Mouse (Mus musculus): Measurements from ENCODE around the gene Nid1. TPM values are rescaled to one million over a fixed set of nuclear protein-coding genes. Genes with fewer than 3 reads are reported as not detected.

Gene Nid1
- polyA plus RNA-seq, 1 experiment from 2014 or later: 53.6 TPM

DNA sequence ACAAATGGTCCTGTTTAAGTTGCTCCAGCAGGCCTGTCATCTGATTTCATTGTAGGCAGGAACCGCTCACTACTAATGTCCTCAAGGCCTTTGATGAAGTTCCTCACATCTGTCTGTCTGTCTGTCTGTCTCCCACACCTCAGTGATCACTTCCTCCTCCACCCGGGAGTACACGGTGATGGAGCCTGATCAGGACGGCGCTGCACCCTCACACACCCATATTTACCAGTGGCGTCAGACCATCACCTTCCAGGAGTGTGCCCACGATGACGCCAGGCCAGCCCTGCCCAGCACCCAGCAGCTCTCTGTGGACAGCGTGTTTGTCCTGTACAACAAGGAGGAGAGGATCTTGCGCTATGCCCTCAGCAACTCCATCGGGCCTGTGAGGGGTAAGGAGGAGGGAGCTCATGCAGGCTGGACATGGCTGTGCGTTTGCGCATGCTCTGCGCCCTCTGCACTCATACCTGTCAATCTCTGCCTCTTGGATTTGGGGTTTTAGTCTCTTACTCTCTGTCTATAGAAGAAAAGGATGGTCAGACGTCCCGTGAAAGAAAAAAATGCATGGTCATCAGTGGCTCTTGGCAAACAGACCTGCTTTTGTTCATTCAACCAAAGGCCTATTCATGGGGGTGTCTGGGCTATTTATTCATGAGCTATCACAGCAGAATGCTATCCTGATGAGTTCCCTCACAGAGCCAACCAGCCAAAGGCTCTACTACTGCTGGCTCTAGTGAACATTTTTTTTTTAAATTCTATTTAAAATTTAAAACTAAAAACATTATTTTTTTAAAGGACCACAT lies 44.7 kb downstream of the Nid1 start:
- Histone ChIP-seq H3K36me3 (no peaks in the 10 kb centered on the region), H3K9me3 (no peaks in the 10 kb centered on the region), H3K4me1 (replicated peaks) (peaks cover 10% of the 10 kb centered on the region), H3K4me2 (no peak overlapping the region), H3K27ac (peak overlapping the region; percentile 35; the same call in 1 of the 2 replicates), H3K27me3 (no peaks in the 10 kb centered on the region), H3K9ac (no peak overlapping the region), H3K4me3 (no peak overlapping the region)
- peak; percentile 67 for ATAC-seq (ENCODE audit: low FRiP score)
- 59% methylated on average over 16 of the region's 16 CpGs for WGBS

DNA sequence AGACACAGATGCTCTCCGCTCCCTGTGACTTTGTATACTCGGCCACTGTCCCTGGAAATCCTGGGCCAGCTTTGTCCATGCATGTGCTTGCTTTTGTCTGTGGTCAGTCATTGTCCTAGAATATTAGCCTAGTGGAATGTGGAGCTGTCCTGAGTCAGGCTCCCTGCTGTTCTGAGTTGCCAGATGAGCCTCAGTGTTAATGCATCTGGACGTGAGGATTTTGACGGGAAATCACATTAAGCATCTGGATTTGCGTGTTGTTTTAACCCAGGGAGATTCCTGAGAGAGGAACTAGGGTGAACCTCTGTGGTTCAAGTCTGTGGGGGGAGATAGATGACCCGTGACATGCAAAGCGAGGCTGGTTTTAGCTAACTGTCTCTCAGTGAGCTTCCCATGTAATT lies 47.0 kb downstream of the Nid1 start:
- H3K9ac ChIP-seq: no peak overlapping the region
- H3K27me3 ChIP-seq: no peaks in the 10 kb centered on the region
- ATAC-seq (ENCODE audit: low FRiP score): no peak
- WGBS: 26% methylated on average over 7 of the region's 7 CpGs
- H3K36me3 ChIP-seq: no peaks in the 10 kb centered on the region
- H3K4me2 ChIP-seq: no peak overlapping the region
- peaks cover 10% of the 10 kb centered on the region for H3K4me1 ChIP-seq (replicated peaks)
- no peak overlapping the region for H3K4me3 ChIP-seq
- H3K9me3 ChIP-seq: no peaks in the 10 kb centered on the region
- no peak overlapping the region for H3K27ac ChIP-seq

DNA sequence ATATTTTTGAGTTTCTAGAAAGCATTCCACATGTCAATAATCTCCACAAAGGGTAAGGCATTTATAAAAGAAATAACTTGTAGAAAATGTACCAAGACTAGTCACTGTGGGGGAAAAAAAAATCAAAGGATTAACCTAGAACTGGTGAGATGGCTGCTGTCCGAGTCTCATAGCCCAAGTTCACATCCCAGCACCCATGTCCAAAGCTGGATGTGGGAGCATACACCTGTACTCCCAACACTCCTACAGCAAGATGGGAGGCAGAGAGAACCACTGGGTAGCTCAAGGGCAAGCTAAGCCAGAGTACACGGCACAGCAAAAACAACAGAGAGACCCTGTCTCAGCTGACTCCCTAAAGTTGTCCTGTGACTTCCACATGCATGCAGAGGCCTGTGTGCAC lies 47.5 kb downstream of the Nid1 start:
- H3K4me2 ChIP-seq: no peak overlapping the region
- H3K9me3 ChIP-seq: no peaks in the 10 kb centered on the region
- H3K4me3 ChIP-seq: no peak overlapping the region
- no peak overlapping the region for H3K9ac ChIP-seq
- 74% methylated on average over 2 of the region's 2 CpGs for WGBS
- no peak for ATAC-seq (ENCODE audit: low FRiP score)
- no peak overlapping the region for H3K27ac ChIP-seq
- H3K4me1 ChIP-seq (replicated peaks): peaks cover 10% of the 10 kb centered on the region
- no peaks in the 10 kb centered on the region for H3K36me3 ChIP-seq
- no peaks in the 10 kb centered on the region for H3K27me3 ChIP-seq

DNA sequence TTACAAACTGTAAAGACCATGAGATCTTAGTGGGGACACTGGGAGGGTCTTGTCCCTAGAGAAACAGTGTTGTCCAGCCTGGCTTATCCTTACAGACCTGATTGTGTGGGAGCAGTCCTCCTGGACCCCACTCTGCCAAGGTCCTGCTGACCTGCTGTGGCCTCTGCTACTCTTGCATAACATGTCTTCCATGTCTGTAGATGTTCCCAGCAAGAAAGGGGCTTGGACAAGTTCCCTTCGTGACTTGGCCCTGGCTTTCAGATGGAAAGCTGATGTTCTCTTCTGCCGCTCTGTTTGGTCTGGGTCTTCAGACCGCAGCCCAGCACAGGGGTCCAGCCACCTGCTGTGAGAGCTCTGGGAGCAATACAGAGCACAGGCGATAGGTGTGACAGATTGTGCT lies 48.3 kb downstream of the Nid1 start:
- Histone ChIP-seq H3K27me3 (no peaks in the 10 kb centered on the region), H3K4me3 (no peak overlapping the region), H3K9ac (no peak overlapping the region), H3K4me1 (replicated peaks) (peaks cover 10% of the 10 kb centered on the region), H3K27ac (no peak overlapping the region), H3K9me3 (no peaks in the 10 kb centered on the region), H3K36me3 (no peaks in the 10 kb centered on the region), H3K4me2 (no peak overlapping the region)
- WGBS: 64% methylated on average over 4 of the region's 4 CpGs
- no peak for ATAC-seq (ENCODE audit: low FRiP score)

DNA sequence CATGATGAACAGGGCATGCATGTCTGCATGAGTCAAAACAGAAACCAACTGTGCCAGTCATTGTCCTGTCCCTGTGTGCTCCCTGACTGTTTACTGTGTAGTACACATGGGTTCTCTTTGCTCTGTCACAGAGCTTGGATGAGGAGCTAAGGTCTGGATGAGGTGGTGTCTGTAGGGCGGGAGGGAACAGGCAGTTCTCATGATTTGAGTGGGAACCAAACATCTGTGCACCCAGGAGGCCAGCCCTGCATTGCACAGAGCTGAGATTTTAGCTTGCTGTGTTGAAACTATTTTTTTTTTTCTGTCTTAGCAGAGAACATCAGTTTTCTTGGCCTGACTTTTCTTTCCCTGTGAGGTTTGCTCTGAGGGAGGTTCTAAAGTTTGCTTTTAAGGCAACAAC lies 50.5 kb downstream of the Nid1 start:
- no peak overlapping the region for H3K4me2 ChIP-seq
- no peaks in the 10 kb centered on the region for H3K9me3 ChIP-seq
- no peak overlapping the region for H3K27ac ChIP-seq
- H3K27me3 ChIP-seq: no peaks in the 10 kb centered on the region
- no peak overlapping the region for H3K9ac ChIP-seq
- WGBS: 97% methylated on average over 1 of the region's 1 CpGs
- peaks cover 7% of the 10 kb centered on the region for H3K4me1 ChIP-seq (replicated peaks)
- H3K36me3 ChIP-seq: no peaks in the 10 kb centered on the region
- no peak for ATAC-seq (ENCODE audit: low FRiP score)
- H3K4me3 ChIP-seq: no peak overlapping the region

DNA sequence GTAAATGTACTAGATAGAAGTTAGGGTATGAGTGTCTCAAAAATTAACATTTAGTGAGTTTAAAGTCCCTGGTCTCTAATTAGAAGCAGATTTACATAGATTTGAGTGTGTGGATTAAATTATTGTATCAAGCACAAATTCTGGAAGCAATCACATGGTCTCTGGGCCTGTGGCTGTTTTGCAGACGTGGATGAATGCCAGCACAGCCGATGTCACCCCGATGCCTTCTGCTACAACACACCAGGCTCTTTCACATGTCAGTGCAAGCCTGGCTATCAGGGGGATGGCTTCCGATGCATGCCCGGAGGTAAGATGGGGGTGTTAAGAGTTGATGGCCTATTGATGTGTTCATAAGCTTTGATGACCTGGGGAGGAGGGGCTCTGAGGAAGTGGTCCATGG lies 52.5 kb downstream of the Nid1 start:
- Histone ChIP-seq H3K27ac (no peak overlapping the region), H3K9me3 (no peaks in the 10 kb centered on the region), H3K4me3 (no peak overlapping the region), H3K4me2 (no peak overlapping the region), H3K36me3 (no peaks in the 10 kb centered on the region), H3K27me3 (no peaks in the 10 kb centered on the region), H3K4me1 (replicated peaks) (no peaks in the 10 kb centered on the region), H3K9ac (no peak overlapping the region)
- WGBS: 82% methylated on average over 5 of the region's 5 CpGs
- ATAC-seq (ENCODE audit: low FRiP score): no peak

DNA sequence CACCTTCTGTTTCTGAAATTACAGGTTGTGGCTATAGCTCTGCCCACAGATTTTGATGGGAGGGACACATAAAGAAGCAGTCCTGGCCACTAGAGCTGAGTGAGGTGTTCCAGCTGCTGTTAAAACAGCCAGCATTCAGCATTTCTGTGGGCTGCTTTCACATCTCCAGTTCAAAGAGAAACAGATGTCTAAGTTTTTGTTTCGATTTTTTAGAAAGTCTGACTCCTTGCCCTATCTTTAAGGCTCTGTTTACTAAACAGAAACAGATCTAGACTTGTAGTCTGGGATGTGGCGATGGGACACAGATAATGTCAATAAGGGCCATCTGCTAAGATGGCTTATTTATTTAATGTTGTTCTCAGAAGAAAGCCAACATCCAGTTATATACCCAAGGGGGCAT lies 54.8 kb downstream of the Nid1 start:
- H3K9ac ChIP-seq: no peak overlapping the region
- no peaks in the 10 kb centered on the region for H3K4me1 ChIP-seq (replicated peaks)
- H3K4me2 ChIP-seq: no peak overlapping the region
- H3K27ac ChIP-seq: no peak overlapping the region
- no peaks in the 10 kb centered on the region for H3K9me3 ChIP-seq
- H3K36me3 ChIP-seq: no peaks in the 10 kb centered on the region
- ATAC-seq (ENCODE audit: low FRiP score): no peak
- no peaks in the 10 kb centered on the region for H3K27me3 ChIP-seq
- 76% methylated on average over 2 of the region's 2 CpGs for WGBS
- H3K4me3 ChIP-seq: no peak overlapping the region

DNA sequence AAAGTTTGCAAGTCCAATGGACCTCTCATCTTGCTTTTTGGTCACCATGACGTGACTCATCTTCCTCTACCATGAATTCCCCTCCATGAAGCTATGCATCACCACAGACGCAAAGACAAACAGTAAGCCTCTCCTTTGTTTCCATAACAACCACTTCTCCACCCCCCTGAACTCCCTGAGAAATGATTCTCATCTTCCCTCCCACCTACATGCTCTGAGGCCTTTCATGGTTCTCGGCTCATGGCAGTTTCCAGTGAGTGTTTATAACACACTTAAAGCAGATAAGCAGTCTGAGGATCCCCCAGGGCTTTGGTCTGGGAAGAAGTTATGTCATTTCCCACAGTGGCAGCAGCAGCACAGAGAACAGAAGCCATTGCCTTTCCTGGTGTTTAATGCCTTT lies 56.2 kb downstream of the Nid1 start:
- Histone ChIP-seq H3K4me3 (no peak overlapping the region), H3K4me2 (no peak overlapping the region), H3K9ac (no peak overlapping the region), H3K4me1 (replicated peaks) (no peaks in the 10 kb centered on the region), H3K27ac (no peak overlapping the region), H3K36me3 (no peaks in the 10 kb centered on the region), H3K9me3 (no peaks in the 10 kb centered on the region), H3K27me3 (no peaks in the 10 kb centered on the region)
- WGBS: 60% methylated on average over 3 of the region's 3 CpGs
- ATAC-seq (ENCODE audit: low FRiP score): 0 out of 2 replicates have a peak, but pooled peaks have one; percentile 17

DNA sequence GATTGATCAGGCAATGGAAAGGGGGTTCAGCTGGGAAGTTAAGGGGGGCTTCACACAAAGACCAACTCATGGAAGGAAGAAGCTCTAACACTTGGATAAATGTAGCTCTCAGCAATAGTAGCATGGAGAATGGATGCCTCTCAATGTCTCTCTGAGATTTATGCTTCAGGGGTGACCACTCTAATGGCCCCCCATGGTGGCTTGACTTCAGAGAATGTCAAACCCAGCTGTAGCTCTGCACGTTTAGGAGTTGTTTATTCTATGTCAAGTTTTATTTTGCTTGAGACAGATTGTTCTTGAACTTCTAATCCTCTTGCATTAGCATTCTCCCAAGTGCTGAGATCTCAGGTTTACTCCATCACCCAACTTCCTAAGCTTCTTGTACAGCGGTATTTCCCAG lies 60.7 kb downstream of the Nid1 start:
- no peaks in the 10 kb centered on the region for H3K4me1 ChIP-seq (replicated peaks)
- no peak overlapping the region for H3K27ac ChIP-seq
- no peaks in the 10 kb centered on the region for H3K9me3 ChIP-seq
- no peak overlapping the region for H3K4me2 ChIP-seq
- no peak overlapping the region for H3K4me3 ChIP-seq
- H3K36me3 ChIP-seq: no peaks in the 10 kb centered on the region
- H3K27me3 ChIP-seq: no peaks in the 10 kb centered on the region
- no peak for ATAC-seq (ENCODE audit: low FRiP score)
- no peak overlapping the region for H3K9ac ChIP-seq
- 75% methylated on average over 2 of the region's 2 CpGs for WGBS

DNA sequence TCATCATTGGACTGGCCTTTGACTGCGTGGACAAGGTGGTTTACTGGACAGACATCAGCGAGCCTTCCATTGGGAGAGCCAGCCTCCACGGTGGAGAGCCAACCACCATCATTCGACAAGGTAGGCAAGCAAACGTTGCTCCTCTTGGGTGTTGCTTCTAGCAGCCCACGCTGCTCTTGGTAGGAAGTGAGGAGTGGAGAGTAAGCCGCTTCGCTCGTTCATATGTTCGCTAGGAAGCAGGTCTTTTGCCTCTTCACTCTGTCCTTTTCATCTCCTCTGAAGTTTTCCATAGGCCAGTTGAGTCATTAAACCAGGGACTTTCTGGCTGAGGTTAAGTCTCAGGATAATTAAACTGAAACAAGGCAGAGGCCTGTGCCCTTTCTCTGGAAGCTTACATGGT lies 65.1 kb downstream of the Nid1 start:
- Histone ChIP-seq H3K4me1 (replicated peaks) (no peaks in the 10 kb centered on the region), H3K4me3 (no peak overlapping the region), H3K9ac (no peak overlapping the region), H3K27me3 (no peaks in the 10 kb centered on the region), H3K27ac (no peak overlapping the region), H3K9me3 (no peaks in the 10 kb centered on the region), H3K36me3 (no peaks in the 10 kb centered on the region), H3K4me2 (no peak overlapping the region)
- no peak for ATAC-seq (ENCODE audit: low FRiP score)
- WGBS: 95% methylated on average over 10 of the region's 10 CpGs

DNA sequence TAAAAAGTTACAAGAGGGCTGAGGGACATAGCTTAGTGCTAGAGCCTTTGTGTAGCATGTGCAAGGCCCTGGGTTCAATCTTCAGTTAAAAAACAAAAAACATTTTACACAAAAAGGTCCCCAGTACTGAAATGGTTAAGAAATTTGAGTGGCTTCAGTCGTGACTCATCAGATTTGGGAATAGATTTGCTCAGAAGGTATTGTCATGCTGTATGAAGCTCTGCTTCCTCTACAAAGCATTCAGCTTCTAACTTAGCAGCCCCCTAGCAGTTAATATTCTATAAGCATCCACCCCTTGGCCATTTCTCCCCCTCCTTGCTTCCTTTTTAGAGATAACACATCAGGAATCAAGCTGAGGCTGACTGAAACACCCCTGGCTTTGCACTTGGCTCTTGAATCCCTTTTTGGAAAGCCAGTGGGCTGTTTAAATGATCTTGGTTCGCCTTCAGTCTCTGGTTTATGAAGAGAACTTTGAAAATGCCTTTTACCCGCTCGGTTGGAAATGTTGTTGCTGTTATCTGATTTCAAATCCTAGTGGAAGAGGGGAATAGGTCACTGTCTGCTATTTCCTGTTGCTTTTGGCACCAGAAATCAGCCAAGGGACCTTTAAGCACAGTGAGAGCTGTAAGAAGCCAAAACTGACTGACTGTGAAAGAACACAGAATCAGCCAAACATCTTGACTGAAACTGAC lies 66.5 kb downstream of the Nid1 start:
- Histone ChIP-seq H3K4me2 (no peak overlapping the region), H3K4me3 (no peak overlapping the region), H3K9me3 (no peaks in the 10 kb centered on the region), H3K9ac (no peak overlapping the region), H3K27me3 (no peaks in the 10 kb centered on the region), H3K4me1 (replicated peaks) (no peaks in the 10 kb centered on the region), H3K27ac (no peak overlapping the region), H3K36me3 (no peaks in the 10 kb centered on the region)
- WGBS: 70% methylated on average over 4 of the region's 4 CpGs
- ATAC-seq (ENCODE audit: low FRiP score): no peak

DNA sequence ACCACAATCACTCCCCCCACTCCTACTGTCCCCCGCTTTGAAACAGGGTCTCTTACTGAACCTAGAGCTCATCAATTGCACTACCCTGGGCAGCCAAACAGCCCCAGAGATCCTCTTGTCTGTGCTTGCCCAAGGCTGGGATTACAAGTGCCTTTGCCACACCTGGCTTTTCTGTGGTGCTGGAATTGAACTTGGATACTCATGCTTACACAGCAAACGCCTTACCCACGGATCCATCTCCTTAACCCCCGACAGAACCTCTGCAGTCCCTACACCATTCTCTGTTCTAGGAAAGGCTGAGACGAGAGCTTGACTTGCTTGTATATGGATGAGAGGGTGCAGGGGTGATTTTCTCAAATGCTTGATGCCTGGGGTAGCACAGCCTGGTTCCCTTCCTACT lies 67.7 kb downstream of the Nid1 start:
- Histone ChIP-seq H3K27me3 (no peaks in the 10 kb centered on the region), H3K4me1 (replicated peaks) (no peaks in the 10 kb centered on the region), H3K4me2 (no peak overlapping the region), H3K9me3 (no peaks in the 10 kb centered on the region), H3K36me3 (no peaks in the 10 kb centered on the region), H3K27ac (no peak overlapping the region), H3K9ac (no peak overlapping the region), H3K4me3 (no peak overlapping the region)
- WGBS: 91% methylated on average over 5 of the region's 5 CpGs
- ATAC-seq (ENCODE audit: low FRiP score): no peak

DNA sequence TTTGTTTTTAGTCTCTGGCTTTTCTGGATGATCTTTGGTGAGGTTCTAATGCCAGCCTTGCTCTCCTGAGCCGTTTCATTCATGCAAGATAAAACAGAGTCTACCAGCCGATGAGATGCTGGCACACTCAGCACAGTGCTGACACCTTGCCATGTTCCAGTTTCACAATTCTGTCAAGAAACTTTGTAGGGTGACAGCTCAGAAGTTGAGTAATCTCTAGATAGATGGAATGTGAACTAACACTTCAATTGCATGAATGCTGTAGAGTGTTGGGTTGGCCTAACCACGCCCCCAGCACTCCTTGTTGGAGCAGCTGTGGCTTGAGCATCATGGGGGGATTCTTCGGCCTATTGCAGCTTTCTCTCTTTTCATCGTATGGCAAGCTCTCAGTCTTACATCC lies 69.2 kb downstream of the Nid1 start:
- no peak overlapping the region for H3K27ac ChIP-seq
- 89% methylated on average over 5 of the region's 5 CpGs for WGBS
- H3K36me3 ChIP-seq: no peaks in the 10 kb centered on the region
- H3K9me3 ChIP-seq: no peaks in the 10 kb centered on the region
- H3K4me3 ChIP-seq: no peak overlapping the region
- no peak for ATAC-seq (ENCODE audit: low FRiP score)
- no peaks in the 10 kb centered on the region for H3K27me3 ChIP-seq
- H3K4me1 ChIP-seq (replicated peaks): no peaks in the 10 kb centered on the region
- no peak overlapping the region for H3K9ac ChIP-seq
- no peak overlapping the region for H3K4me2 ChIP-seq

All from hindbrain, embryonic 13.5 days (tissue).